Mouse (Mus musculus) right cerebral cortex, postnatal 10 days (tissue): Measurements from ENCODE around the gene Nt5c2.

Source experiments
- DNase-seq, 2 experiments: peaks; one replicate each; pipeline ENCODE4 v3.0.0; 2021; ENCODE audit warnings: low spot score in 2 of 2

The Nt5c2 gene

DNA sequence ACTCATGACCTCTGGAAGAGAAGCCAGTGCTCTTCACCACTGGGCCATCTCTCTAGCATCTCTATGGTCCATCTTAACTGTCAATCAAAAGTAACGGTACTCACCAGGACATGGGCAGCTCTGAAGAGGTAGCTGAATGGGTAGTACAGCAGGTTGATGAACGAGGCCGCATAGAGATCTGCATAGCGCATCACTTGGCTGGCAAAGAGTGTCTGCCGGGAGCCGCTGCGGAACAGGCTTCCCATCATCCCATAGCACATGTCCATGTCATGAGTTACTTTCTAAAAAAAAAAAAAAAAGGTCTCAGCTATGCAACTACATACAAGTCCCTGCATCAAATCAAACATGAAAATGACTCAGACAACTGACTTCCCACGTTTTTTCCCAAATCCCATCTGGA lies 125.3 kb downstream of the Nt5c2 start:
- no peak for DNase-seq

DNA sequence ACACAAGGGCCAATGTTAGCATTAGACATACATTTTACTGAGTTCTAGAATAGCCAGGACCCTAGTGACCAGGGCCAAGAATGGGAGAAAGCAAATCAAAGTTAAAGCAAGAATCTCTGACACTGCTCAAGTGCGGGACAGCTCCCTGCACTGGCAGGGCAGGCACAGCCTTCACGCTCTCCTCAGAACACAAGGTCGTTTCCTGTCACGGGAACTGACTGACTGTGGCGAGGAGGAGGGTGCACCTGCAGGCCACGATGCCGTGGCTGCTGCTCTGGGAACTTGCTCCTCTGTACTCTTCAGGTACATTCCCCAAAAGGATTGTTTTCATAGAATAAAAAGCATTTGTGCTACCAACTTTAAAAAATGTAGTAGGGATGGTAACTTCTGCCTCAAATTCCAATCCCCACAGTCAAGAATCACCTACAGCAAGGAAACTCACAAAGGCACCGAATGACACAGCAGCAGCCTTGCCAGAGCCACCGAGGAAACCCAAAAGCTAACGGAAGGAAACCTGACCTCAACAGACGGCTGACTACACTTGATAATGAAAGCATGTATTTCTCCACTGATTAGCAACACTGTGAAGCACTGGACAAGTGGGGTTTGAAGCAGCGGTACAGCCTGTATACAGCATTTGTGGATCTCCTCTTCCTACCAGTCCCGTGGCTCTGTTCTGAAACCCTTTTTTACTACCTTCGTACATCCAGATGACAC lies 127.0 kb downstream of the Nt5c2 start:
- no peak for DNase-seq

DNA sequence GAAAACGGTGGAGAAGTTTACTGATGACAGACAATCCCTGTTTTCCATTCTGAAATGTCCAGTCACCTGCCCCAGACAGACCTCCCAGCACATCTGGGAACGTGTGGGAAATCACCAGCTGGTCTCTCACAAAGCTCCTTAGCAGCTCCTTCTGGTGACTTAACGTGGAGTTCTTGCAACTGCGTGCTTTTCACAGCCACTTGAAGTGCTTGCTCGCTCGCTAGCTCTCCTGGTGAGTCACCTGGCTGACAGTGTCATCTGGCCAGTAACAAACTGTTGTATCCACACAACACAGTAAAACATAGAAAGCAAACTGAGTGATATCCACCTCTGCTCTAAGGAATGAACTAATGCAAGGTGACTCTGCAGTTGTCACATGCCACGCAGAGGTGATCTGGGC lies 128.1 kb downstream of the Nt5c2 start:
- DNase-seq: no peak

DNA sequence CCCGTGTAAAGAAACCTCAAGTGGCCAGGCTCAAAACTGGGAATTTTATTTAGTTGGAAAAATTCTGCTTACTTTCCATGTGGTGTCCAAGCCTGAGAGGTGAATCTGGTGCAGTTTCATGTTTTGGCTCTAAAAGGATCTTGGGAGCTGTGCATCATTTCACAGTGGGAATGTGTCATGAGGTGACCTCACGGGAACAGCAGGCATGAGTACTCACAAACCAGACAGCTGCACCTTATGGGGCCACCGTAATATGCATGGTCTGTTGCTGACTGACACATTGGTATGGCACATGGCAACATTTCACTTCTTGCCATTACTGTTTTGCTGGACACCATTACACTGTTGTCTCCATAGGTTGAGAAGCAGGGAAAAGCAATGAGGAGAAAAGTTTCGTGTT lies 129.6 kb downstream of the Nt5c2 start:
- no peak for DNase-seq

DNA sequence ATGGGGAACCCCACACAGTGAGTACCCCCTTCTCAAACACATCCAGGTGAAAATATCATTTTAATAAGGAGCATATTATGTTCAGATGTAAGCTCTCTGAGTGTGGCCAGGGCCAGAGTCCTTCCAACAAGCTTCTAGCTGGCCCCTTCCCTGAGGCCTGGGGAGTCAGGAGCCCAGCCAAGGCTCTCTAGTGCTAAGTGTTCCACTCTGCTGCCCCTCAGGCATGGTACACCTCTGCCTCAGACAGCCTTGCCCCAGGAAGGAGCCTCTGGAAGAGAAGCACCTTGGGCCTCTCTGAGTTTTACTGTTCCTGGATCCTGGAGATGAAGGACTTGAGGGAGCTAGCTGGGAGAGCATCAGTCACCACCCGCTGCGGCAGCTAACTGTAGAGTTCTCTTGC lies 135.1 kb downstream of the Nt5c2 start:
- DNase-seq: no peak

DNA sequence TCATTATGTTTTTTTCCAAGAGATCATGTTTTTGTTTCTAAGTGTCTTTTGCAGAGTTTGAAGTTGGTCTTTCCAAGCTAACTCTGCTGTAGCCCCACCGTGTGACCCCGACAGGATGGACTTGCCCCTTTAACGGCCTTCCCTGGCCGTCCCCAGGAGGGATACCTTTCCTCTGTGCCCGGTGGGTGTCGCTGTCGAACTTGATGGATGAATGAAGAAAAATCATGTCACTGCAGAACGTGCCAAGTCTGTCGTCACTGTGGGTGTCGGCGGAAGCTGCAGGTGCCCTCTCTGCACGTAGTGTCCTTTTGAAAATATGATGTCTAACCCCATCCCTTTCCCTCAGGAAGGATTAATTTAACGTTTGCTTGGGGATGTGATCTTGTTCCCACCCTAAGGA lies 136.6 kb downstream of the Nt5c2 start:
- DNase-seq: peak; percentile 68 to 83

DNA sequence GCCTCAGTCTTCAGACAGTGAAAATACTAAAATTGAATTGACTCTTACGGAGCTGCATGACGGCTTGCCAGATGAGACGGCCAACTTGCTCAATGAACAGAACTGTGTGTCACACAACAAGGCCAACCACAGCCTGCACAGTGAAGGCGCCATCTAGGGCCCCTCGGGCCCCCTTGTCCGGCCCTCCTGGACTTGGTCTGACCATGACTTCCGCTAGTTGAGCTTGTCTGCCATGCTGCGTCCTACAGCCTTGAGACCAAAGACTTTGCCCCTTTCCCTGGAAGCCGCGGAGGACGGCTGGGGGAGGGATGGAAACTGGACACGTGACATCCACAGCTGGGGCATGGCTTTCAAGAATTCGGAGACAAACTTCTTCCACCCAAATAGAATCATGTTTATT lies 137.1 kb downstream of the Nt5c2 start:
- no peak for DNase-seq

DNA sequence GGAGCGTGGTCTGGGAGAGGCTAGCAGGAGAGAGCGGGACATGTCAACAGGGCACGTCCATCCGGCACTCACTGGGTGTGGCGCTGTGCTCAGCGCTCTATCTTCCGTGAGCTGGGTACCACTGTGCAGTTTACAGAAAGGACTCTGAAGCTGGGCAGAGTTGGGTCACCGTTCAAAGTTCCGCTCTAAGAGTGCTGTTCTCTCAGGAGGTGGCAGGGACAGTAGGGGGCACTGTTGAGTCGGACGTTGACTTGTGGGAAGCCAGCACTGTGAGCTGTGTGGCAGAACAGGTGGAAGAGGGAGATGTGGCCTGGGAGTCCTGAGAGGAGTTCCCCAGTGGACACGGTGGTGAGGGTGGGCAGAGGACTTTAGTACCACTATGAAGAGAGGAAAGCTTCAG lies 139.2 kb downstream of the Nt5c2 start:
- peak; percentile 76 to 88 for DNase-seq

DNA sequence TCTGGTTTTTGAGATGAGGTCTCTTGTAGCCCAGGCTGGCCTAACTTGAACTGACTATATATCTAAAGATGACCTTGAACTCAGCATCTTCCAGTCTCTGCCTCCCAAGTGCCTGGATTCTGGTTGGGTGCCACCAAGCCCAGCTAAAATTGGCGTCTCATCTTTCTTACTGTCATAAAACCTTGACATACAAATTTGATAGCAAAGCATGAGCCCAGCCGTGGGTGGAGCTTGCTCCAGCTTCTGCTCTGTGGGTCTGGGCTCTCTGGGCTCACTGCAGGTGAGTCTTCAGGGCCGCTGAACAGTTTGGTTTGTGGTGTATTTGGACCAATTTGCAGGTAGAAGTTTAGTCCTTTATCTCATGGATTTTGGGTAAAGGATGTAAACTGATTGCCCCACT lies 141.0 kb downstream of the Nt5c2 start:
- DNase-seq: no peak

DNA sequence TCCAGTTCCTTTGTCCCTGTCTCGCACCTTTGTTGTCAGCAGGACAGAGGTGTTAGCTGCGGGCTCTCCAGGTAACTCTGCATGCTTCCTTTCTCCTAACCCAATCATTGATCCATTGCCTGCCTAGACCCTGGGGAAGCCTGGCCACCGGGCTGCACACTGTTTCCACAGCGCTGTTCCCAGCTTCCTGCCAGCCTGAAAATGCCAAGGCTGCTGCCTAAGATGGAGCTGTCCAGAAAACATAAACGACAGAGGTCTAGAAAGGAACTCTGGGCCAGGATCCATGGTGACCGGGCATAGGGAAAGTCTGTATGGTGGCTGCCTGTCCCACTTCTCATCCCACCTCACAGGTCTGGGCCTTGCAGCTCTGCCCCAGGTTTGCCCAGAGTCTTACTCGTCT lies 143.3 kb downstream of the Nt5c2 start:
- no peak for DNase-seq

DNA sequence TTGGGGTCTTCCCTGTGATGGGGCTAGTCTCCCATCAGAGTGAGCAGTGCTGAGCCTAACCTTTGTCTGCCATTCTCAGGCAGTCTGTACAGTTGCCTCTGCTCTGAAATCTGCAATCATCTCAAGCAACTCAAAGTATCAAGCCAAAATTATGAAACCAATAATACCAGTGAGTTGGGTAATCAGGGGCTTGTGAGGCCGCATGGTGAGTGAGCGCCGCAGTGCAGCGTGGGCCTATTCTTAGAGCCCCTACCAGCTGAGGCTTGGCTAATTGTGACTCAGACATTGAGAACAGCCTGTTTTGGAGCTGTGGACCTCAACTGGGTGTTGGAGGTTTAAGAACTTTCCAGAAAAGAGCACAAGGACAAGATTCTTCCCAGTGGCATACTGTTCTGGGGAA lies 143.9 kb downstream of the Nt5c2 start:
- DNase-seq: no peak

DNA sequence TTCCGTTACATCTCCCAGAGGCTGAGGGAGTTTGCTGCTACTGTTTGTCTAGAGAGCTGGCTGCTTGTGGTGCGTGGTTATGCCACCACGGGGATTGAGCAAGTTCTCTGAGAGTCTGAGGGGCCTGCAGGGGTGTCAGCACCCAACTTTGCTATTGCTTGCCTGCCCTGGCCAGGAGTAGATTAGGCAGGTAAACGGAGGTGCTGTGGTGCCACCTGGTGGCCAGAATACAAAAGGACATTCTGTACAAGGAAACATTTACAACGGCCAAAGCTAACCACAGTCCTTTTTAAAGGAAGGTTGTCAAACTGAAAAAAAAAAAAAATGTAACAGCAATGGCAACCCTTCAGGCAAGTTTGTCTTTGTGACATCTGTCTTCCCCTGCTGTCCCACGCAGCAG lies 145.4 kb downstream of the Nt5c2 start:
- peak; percentile 87 to 89 for DNase-seq

DNA sequence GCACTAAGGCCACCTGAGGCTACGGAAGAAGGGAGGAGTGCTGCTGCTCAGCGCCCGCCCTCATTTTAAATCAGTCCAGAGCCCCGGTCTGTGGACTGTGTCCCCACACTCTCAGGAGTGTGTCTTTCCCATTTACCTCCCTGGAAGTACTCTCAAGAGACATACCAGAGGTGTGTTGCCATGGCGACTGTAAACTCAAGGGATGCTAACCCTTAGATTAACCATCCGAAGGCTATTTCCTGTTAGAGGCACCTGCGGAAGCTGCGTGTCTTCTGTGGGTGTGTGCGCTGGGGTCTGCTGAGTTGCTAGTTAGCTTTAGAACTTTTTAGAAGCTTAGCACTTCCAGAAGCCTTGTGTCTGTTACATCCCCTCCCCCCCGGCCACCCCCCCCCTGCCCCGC lies 145.9 kb downstream of the Nt5c2 start:
- no peak for DNase-seq

DNA sequence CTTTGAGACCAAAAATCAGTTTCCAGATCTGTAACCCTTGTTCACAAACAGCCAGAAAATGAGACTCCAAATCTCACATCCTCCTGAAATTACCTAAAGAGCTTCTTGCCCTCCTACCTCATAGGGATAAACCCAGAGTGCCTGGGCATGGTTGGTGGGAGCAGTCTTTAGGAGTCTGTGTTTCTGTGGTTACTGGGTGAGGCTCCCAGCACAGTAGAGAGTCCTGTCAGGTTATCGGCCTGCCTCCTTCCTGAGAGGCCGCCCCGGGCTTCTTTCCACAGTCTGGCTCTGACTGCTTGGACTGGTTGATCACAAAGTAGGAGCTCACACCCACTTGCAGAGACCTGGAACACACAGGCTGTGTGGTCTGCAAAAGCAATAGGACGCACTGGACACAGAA lies 149.6 kb downstream of the Nt5c2 start:
- DNase-seq: no peak

DNA sequence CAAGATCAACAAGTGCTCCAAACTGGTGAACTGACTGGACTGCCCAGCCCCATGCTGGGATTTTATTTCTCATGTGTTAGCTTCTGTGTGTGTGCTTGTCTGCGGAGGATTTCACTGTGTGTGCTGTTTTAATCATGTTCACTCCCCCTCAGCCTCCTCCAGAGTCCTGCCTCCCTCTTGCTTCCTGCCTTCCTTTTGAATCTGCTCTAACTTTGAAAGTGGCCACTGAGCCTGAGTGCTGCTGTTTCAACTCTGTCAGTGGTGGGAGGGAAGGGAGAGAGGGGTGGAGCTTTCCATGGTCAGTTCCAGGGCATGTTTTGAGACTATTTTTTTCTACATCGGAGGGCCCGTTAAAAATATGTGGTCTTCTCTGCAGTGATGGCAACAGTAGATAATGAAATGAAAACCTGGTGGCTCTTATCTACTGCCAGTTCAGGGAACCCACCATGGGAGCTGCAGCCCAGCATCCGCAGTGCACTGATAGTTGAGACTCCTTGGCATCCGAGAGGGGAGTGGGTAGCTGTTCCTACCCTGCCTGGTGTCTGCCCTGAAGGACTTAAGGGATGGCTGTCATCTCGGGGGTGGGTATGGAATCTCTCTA lies 150.1 kb downstream of the Nt5c2 start:
- no peak for DNase-seq

DNA sequence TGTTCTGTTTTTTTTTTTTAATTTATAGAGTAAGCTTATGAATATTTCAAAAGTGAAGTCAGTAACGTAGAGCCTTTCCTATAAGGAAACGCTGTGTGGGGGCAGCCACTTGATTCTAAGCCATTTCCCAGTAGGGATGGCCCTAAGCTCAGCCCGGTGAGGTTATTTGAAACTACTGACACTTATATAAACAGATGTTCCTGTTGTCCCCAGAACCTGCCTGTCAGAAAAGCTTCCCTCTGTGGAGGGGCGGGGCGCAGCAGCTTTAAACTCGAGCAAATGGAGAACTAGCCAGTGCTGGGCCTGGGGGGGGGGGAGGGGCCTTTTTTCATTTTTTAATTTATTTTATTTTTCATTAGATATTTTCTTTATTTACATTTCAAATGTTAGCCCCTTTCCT lies 150.9 kb downstream of the Nt5c2 start:
- no peak for DNase-seq

DNA sequence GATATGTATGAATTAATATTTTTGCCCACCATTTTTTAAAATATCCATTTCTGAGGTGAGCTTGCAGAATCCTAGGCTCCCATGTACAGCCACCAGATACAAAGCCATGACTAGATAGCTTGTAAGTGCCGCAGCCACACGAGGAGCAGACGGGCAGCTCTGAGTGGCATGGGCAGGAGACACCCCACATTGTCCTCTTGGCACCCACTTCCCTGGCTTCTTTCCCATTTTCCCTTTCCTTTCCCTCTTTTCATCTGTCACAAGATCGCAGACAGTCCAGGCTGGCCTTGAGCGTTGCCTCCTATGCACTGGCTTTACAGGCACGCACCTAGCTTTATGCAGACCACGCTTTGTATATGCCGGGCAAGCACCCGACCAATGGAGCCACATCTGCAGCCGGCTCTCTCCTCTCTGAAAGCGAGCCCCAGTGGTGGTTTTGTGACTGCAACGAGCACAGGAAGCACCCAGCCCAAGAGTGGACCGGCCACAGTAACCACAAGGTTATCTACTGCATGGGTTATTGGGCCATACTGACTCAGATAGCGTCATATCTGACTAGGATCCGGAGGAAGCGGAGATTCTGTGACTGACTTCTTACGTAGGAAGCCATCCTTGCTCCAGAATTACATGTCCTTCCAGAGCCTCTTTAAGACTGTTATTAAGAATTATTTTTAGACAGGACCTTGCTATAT lies 151.6 kb downstream of the Nt5c2 start:
- DNase-seq: no peak

DNA sequence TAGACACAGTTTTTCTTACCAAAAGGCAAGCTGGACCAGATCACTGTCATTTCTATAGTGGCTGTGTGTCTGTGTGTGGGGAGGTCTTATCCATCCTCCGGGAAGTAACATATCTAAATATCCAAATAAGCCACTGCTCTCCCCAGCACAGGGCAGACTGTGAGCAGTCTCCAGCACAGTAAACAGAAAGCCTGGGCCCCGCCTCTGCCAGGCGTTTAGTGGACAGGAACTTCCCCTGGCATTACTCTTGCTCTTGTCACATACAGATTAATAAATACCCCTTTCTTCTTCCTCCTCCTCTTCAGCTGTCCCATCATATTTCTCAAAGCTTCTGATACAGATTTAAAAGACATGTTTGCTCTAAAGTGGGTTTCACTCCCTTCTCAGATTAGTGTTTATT lies 152.4 kb downstream of the Nt5c2 start:
- no peak for DNase-seq

DNA sequence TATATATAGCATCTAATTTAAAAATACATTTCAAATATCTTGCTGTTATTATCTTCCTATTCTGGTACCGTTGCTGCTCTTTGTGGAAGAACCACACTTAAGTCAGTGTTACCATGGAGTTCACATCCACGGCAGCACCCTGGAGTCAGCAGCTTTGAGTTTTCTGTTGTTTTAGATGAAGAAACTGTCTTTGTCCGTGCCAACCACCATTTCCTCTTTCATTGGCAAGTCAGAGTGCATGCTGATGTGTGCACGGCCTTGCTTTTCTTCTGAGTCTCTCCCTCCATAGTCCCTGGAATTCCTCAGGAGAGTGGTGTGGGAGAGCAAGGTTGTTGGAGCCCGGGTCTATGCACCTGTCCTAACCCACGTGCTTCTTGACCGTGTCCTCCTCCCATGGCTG lies 156.8 kb downstream of the Nt5c2 start:
- DNase-seq: no peak

DNA sequence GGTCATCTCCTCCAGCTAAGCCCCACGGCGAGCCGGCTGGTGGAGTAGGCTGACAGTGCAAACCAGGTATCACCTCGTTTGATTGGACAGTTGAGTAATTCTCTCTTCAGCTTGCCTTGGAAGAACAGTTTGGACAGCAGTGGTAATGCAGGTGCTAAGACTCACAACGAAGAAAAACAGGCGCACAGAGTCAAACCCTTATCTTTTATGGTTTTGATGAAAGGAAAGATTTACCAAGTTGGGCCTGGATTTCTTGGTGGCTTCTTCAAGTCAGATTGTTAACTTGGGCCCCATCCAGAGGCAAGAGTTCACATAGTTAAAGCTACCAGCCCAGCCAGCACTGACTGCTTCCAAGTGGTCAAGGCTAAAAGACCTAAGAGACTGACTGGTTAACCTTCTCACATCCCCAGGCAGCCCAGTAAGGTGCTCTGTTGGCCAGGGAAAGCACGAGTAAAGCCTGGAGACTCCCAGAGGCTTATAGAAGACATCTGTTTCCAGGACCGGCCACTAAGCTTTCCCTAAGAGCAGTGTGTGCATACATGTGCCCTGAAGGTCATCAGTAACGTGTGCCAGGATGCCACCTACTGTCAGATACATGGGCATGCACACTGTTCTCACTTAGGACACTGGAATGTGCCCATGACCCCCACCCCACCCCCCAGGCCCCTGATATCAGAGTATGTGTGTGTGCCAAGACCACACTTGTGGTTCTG lies 157.5 kb downstream of the Nt5c2 start:
- no peak for DNase-seq

DNA sequence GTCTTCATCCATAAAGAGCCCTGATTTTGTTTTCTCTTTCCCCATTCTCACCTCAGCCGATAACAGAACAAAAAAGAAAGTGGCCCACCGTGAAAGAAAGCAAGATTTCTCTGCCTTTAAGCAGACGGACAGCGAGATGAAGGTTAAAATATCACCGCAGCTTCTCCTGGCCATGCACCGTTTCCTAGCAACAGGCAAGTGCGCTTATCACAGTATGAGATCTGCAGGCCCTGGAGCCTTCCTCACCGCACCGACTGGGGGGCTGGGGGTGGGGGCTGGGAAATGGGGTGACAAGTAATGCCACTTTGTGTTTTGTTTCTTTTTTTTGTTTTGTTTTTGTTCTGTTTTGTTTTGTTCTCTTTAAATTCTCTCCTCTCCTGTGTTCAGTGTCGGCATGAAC lies 158.2 kb downstream of the Nt5c2 start:
- DNase-seq: no peak

DNA sequence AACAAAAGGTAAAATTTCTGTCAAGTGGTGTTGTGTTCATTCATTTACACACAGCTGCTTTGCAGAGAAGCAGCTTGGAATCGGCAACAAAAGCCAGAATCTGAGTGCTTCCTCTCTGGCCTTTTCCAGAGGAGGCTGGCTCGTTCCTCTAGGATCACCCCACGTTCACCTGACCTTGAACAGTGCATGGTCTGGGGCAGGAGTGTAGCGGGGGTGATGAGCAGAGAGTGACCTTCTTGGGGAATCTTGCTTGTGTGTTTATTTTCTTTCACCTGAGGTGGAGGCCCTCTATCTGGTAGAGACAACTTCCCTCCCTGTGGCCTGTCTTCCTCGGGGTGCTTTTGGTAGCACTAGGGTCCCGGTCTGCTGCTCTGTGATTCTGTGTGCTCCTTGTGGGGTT lies 158.7 kb downstream of the Nt5c2 start:
- no peak for DNase-seq
